Mouse (Mus musculus) megakaryocyte-erythroid progenitor cell, adult 5 weeks (primary cell): Measurements from ENCODE around the gene 1700018B08Rik. TPM values are rescaled to one million over a fixed set of nuclear protein-coding genes. Genes with fewer than 3 reads are reported as not detected.

Experiments used
- polyA plus RNA-seq: library from polyadenylated mRNA; stranded (reverse); fragments of >175 nt; gene quantifications from 2 replicates; pipeline ENCODE4 v1.2.3, GENCODE M21; 2012

1700018B08Rik gene
- not detected in 2 replicates for polyA plus RNA-seq

DNA sequence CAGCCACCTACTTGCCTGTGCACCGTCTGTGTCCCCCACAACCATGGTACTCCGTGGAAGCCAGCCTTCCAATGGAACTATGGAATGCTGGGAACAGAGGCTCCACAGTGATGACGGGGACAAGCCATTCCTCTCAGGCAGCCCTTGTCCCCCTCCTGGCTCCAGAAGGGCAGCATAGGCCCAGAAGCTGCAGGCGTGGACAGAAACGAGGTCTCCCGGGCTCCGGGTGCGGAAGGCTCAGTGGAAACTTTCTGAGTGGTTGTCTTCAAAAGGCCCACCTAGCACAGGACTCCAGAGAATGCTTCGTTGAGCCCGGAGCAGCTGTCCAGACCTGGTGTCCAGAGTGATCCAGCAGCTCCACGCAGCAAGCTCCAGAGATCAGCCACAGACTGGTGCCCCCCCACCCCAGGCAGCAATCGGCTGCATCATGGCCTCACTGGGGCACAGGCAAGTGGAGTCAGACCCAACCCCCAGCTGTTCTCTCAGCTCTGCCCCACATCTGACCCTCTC lies at the start of gene 1700018B08Rik:
1700018B08Rik (minus strand) TSS at position 45 of the 510 bp plus-strand sequence.

DNA sequence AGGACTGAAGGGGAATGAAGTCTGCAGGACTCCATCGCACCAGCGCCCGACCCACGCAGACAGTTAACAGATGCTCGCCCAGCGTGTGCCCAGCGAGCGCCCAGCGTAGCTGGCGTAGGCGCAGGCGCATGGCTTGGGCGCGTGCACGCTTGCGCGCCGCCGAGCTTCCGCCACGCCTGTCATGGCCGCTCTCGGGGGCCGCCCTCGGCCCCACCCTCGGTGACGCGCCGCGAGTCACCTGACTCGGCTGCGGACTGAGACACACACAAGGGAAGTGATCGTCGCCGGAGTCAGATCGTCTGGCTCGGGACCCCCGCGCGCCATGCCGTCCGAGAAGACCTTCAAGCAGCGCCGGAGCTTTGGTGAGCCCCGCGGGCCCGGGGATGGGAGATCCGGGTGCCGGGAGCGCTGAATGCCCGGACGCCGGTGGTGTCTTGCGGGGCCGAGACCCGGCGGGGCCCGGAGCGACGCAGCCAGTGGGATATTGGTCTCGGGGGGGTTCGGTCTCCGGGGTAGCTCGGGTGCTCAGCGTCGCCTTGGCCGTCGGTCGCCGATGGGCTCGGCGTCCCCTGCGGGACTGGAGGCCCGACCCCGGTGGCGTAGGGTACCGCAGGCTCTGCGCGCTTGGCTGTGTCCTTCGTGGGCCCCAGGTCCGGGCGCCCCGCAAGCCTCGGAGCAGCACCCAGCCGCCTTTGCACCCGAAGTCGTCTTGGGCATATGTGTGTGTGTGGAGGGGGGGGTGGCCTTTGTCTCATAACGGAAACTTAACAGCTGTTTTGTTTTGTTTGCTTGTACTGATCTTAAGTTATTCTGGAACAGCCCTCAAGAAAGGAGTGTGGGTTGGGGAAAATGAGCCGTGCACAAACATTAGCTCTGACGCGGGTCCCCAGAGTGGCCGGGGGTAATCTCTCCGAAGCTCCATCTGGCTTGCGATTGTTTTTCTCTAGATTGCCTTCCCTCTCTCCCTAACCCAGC lies 46.4 kb upstream of the 1700018B08Rik start, which contains the start of gene Map1lc3b:
Map1lc3b (plus strand) TSS at position 159 of the 975 bp plus-strand sequence.

GRCm38 (mm10) chr8:121578676-121579451 lies 34.7 kb upstream of the 1700018B08Rik start, which contains the start of gene Fbxo31:
Fbxo31 (minus strand) TSS chr8:121578806.

Other genes starting within 250 kb of the 1700018B08Rik start
- gene Fbxo31, start 34.5 kb upstream of the 1700018B08Rik start, polyA plus RNA-seq: 34.5 and 40.1 TPM in 2 replicates
- gene Map1lc3b, start 46.0 kb upstream of the 1700018B08Rik start, polyA plus RNA-seq: 88.8 and 93.5 TPM in 2 replicates
- gene Zcchc14, start 108.6 kb upstream of the 1700018B08Rik start, polyA plus RNA-seq: 0.24 and 0.36 TPM in 2 replicates
- 0.03 and 0.09 TPM in 2 replicates for gene Jph3, start 185.3 kb upstream of the 1700018B08Rik start, polyA plus RNA-seq